Mouse (Mus musculus): Measurements from ENCODE around the gene Arhgef28. TPM values are rescaled to one million over a fixed set of nuclear protein-coding genes. Genes with fewer than 3 reads are reported as not detected.

Arhgef28 gene
- polyA plus RNA-seq (2015; fragmentation: Nextera tagmentation; extraction: Ambion mirVana) = 0.40 and 0.52 TPM in 2 replicates

- peak within 1 kb of the TSS; percentile 64 for H3K9ac ChIP-seq
- H3K27ac ChIP-seq = no peak within 1 kb of the TSS
- H3K9me3 ChIP-seq (replicated peaks) = no peaks in the 10 kb centered on the region
- peak within 1 kb of the TSS; percentile 89 for H3K4me2 ChIP-seq
- peak within 1 kb of the TSS; percentile 62 for H3K4me3 ChIP-seq (replicated peaks)
- peak; percentile 59 for DNase-seq
- H3K27me3 ChIP-seq = peaks cover 66% of the 10 kb centered on the region
- WGBS (ENCODE audit: insufficient replicate concordance) = under 1% methylated on average over 51 of the region's 76 CpGs
- no peaks in the 10 kb centered on the region for H3K36me3 ChIP-seq
- peaks cover 10% of the 10 kb centered on the region for H3K4me1 ChIP-seq (replicated peaks)
- ATAC-seq (ENCODE audit: low read depth) = peak; percentile 89
Measured at GRCm38 (mm10) chr13:98205771-98206545, at the start of gene Arhgef28. Arhgef28 (minus strand) TSS chr13:98206439.

- 79% methylated on average over 9 of the region's 9 CpGs for WGBS (ENCODE audit: insufficient replicate concordance)
- DNase-seq (no peak), ATAC-seq (ENCODE audit: low read depth) (no peak)
- Histone ChIP-seq H3K36me3 (peaks cover 84% of the 10 kb centered on the region), H3K9ac (no peak overlapping the region), H3K27ac (no peak overlapping the region), H3K4me1 (replicated peaks) (no peaks in the 10 kb centered on the region), H3K4me3 (replicated peaks) (no peak overlapping the region), H3K27me3 (no peaks in the 10 kb centered on the region), H3K4me2 (no peak overlapping the region), H3K9me3 (replicated peaks) (no peaks in the 10 kb centered on the region)
Measured at GRCm38 (mm10) chr13:98254921-98255320, 48.7 kb upstream of the Arhgef28 start.

DNA sequence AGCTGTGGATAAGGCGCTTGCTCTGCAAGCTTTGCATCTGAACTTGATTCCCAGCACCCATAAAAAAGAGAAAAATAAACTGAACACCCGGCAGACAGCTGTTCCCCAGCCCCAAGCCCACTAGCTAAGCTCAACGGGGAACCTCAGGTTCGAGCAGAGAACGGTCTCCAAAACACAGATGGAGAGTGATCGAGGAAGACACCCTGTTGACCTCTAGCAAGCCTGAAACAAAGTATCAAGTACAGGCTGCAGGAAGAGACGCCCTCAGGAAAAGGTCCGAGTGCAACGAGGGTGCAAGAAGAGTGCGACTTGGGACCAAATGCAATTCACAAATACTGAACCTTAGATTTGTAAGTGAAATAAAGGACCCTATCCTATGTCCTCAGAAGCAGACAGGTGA, 43.4 kb upstream of the Arhgef28 start:
- Histone ChIP-seq H3K36me3 (peaks cover 69% of the 10 kb centered on the region), H3K4me1 (replicated peaks) (no peaks in the 10 kb centered on the region), H3K4me3 (replicated peaks) (no peak overlapping the region), H3K27me3 (no peaks in the 10 kb centered on the region), H3K9me3 (replicated peaks) (no peaks in the 10 kb centered on the region), H3K4me2 (no peak overlapping the region), H3K27ac (no peak overlapping the region), H3K9ac (no peak overlapping the region)
- WGBS (ENCODE audit: insufficient replicate concordance) = 86% methylated on average over 10 of the region's 10 CpGs
- ATAC-seq (ENCODE audit: low read depth) = no peak
- no peak for DNase-seq

GRCm38 (mm10) chr13:98245386-98245785, 39.1 kb upstream of the Arhgef28 start:
- no peak overlapping the region for H3K27ac ChIP-seq
- no peak overlapping the region for H3K4me2 ChIP-seq
- DNase-seq (no peak), ATAC-seq (ENCODE audit: low read depth) (no peak)
- no peaks in the 10 kb centered on the region for H3K9me3 ChIP-seq (replicated peaks)
- no peak overlapping the region for H3K4me3 ChIP-seq (replicated peaks)
- peaks cover 32% of the 10 kb centered on the region for H3K36me3 ChIP-seq
- 63% methylated on average over 7 of the region's 7 CpGs for WGBS (ENCODE audit: insufficient replicate concordance)
- no peaks in the 10 kb centered on the region for H3K27me3 ChIP-seq
- H3K9ac ChIP-seq = no peak overlapping the region
- no peaks in the 10 kb centered on the region for H3K4me1 ChIP-seq (replicated peaks)

- no peaks in the 10 kb centered on the region for H3K27me3 ChIP-seq
- peaks cover 26% of the 10 kb centered on the region for H3K36me3 ChIP-seq
- no peak overlapping the region for H3K27ac ChIP-seq
- H3K4me2 ChIP-seq = no peak overlapping the region
- WGBS (ENCODE audit: insufficient replicate concordance) = 65% methylated on average over 5 of the region's 5 CpGs
- DNase-seq (no peak), ATAC-seq (ENCODE audit: low read depth) (no peak)
- no peak overlapping the region for H3K9ac ChIP-seq
- H3K4me1 ChIP-seq (replicated peaks) = no peaks in the 10 kb centered on the region
- H3K4me3 ChIP-seq (replicated peaks) = no peak overlapping the region
- no peaks in the 10 kb centered on the region for H3K9me3 ChIP-seq (replicated peaks)
Measured at GRCm38 (mm10) chr13:98244571-98245350, 38.5 kb upstream of the Arhgef28 start.

- WGBS (ENCODE audit: insufficient replicate concordance) = 46% methylated on average over 9 of the region's 9 CpGs
- no peak overlapping the region for H3K4me3 ChIP-seq (replicated peaks)
- H3K9ac ChIP-seq = no peak overlapping the region
- H3K9me3 ChIP-seq (replicated peaks) = no peaks in the 10 kb centered on the region
- ATAC-seq (ENCODE audit: low read depth) = no peak
- H3K4me1 ChIP-seq (replicated peaks) = no peaks in the 10 kb centered on the region
- H3K27me3 ChIP-seq = no peaks in the 10 kb centered on the region
- no peaks in the 10 kb centered on the region for H3K36me3 ChIP-seq
- H3K27ac ChIP-seq = no peak overlapping the region
- DNase-seq = no peak
- H3K4me2 ChIP-seq = no peak overlapping the region
Measured at GRCm38 (mm10) chr13:98241531-98242282, 35.5 kb upstream of the Arhgef28 start.

DNA sequence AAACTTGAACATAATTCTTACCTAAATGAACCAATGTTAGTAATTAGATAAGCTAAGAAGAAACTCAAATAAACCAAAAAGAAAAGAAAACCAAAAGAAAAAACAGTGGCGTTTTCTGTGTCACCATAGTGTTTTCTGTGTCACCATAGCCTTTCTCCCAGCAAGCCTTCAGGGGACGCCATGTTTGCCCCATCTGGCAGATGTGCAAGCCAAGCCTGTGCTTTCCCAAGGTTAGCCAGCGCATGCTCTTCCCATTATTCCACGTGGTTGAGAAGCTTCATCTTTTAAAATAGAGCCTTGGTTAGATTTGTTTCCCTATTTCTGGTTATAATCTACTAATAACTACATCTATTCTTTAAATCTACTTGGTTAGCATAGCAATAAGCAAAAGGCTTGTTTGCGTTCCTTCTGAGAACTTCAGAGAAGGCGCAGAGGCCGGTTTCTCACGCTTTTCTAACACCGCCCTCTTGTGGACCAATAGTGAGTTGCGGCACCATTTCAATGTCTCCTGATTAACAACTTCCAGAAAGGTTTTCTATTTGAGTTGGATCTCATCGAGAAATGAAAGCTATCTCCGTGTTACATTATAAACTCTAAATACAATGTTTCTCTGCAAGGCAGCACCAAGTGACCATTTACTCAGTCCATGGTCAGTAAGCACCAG, 33.9 kb upstream of the Arhgef28 start:
- Histone ChIP-seq H3K9ac (no peak overlapping the region), H3K4me1 (replicated peaks) (no peaks in the 10 kb centered on the region), H3K36me3 (no peaks in the 10 kb centered on the region), H3K4me3 (replicated peaks) (no peak overlapping the region), H3K27me3 (no peaks in the 10 kb centered on the region), H3K4me2 (no peak overlapping the region), H3K9me3 (replicated peaks) (no peaks in the 10 kb centered on the region), H3K27ac (no peak overlapping the region)
- WGBS (ENCODE audit: insufficient replicate concordance) = 15% methylated on average over 12 of the region's 12 CpGs
- ATAC-seq (ENCODE audit: low read depth) (no peak), DNase-seq (no peak)

GRCm38 (mm10) chr13:98235451-98235850, 29.2 kb upstream of the Arhgef28 start:
- Histone ChIP-seq H3K27ac (no peak overlapping the region), H3K36me3 (no peaks in the 10 kb centered on the region), H3K27me3 (no peaks in the 10 kb centered on the region), H3K4me1 (replicated peaks) (no peaks in the 10 kb centered on the region), H3K9me3 (replicated peaks) (no peaks in the 10 kb centered on the region), H3K4me3 (replicated peaks) (no peak overlapping the region), H3K4me2 (no peak overlapping the region), H3K9ac (no peak overlapping the region)
- no peak for ATAC-seq (ENCODE audit: low read depth)
- DNase-seq = no peak
- 58% methylated on average over 6 of the region's 6 CpGs for WGBS (ENCODE audit: insufficient replicate concordance)

- Histone ChIP-seq H3K27me3 (no peaks in the 10 kb centered on the region), H3K9me3 (replicated peaks) (no peaks in the 10 kb centered on the region), H3K9ac (no peak overlapping the region), H3K27ac (no peak overlapping the region), H3K4me3 (replicated peaks) (no peak overlapping the region), H3K36me3 (no peaks in the 10 kb centered on the region), H3K4me2 (no peak overlapping the region), H3K4me1 (replicated peaks) (no peaks in the 10 kb centered on the region)
- DNase-seq = no peak
- ATAC-seq (ENCODE audit: low read depth) = no peak
- WGBS (ENCODE audit: insufficient replicate concordance) = 84% methylated on average over 1 of the region's 1 CpGs
Measured at GRCm38 (mm10) chr13:98230511-98230910, 24.3 kb upstream of the Arhgef28 start.

DNA sequence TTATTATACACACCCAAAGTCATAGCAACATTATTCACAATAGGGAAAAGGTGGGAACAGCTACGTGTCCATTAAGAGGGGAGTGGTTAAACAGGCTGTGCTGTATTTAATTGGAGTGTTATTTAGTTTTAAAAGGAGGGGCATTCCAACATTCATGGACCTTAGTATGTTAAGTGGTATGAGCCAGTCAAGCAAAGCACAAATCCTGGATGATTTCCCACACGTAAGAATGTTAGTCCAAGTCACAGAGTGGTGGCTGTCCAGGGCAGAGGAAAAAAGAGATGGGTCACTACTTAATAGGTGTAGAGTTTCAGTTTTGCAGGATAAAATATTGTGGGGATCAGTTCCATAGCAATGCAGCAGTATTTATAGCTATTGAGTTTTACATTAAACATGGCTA, 20.0 kb upstream of the Arhgef28 start:
- no peak overlapping the region for H3K4me2 ChIP-seq
- H3K4me1 ChIP-seq (replicated peaks) = no peaks in the 10 kb centered on the region
- DNase-seq (no peak), ATAC-seq (ENCODE audit: low read depth) (no peak)
- no peak overlapping the region for H3K4me3 ChIP-seq (replicated peaks)
- no peak overlapping the region for H3K9ac ChIP-seq
- 46% methylated on average over 2 of the region's 2 CpGs for WGBS (ENCODE audit: insufficient replicate concordance)
- H3K27ac ChIP-seq = no peak overlapping the region
- no peaks in the 10 kb centered on the region for H3K36me3 ChIP-seq
- H3K27me3 ChIP-seq = 0 out of 2 replicates have a peak, but pooled peaks cover 3% of the 10 kb centered on the region
- no peaks in the 10 kb centered on the region for H3K9me3 ChIP-seq (replicated peaks)

- no peak for DNase-seq
- H3K4me1 ChIP-seq (replicated peaks) = no peaks in the 10 kb centered on the region
Measured at GRCm38 (mm10) chr13:98222848-98223247, 16.6 kb upstream of the Arhgef28 start.

More at GRCm38 (mm10) chr13:98222848-98223247, 16.6 kb upstream of the Arhgef28 start:
- Histone ChIP-seq H3K4me3 (replicated peaks) (no peak overlapping the region), H3K27ac (no peak overlapping the region), H3K9ac (no peak overlapping the region), H3K27me3 (0 out of 2 replicates have a peak, but pooled peaks cover 3% of the 10 kb centered on the region), H3K36me3 (no peaks in the 10 kb centered on the region), H3K4me2 (no peak overlapping the region), H3K9me3 (replicated peaks) (no peaks in the 10 kb centered on the region)
- 34% methylated on average over 12 of the region's 12 CpGs for WGBS (ENCODE audit: insufficient replicate concordance)
- ATAC-seq (ENCODE audit: low read depth) = no peak

All from liver, embryonic 13.5 days (tissue).